Mouse (Mus musculus) olfactory bulb, adult 2 months (tissue): ENCODE measurements around the gene Prdm10.

ENCODE experiments used
- CTCF ChIP-seq: fragments of 200-500 bp; IDR thresholded peaks from 2 replicates; pipeline ENCODE4 v1.5.1; 2012; ENCODE audit warnings: low read depth, mild to moderate bottlenecking, low read length, moderate library complexity; ENCODE audit not compliant: insufficient read depth
- POLR2A ChIP-seq: fragments of 200-500 bp; IDR thresholded peaks from 2 replicates; pipeline ENCODE4 v1.6.1; 2012; ENCODE audit warnings: mild to moderate bottlenecking, low read depth, low read length, moderate library complexity; ENCODE audit not compliant: insufficient read depth

DNA sequence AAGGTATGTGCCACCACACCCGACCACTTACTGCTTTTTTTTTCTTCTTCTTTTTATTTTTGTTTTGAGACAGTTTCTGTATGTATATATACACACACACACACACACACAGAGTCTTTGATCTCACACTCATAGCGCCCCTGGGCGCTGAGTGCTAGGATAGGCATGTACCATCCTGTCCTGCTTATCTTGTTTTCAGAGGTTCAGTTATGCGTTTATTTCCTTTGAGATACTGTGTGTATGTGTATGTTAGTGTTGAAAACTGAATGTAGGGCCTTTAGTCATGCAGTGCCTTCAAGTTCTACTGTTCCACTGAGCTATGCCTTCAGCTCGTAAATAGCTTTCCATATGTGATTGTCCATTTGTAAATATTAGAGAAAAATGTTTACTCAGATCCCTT is 20.2 kb downstream of the Prdm10 start:
- TF ChIP-seq CTCF: no peak
- no peak for TF ChIP-seq POLR2A
